Mouse (Mus musculus): Measurements from ENCODE around the gene Olfr62. TPM values are rescaled to one million over a fixed set of nuclear protein-coding genes. Genes with fewer than 3 reads are reported as not detected.

Olfr62 gene
- not detected for polyA plus RNA-seq (2012; fragmentation: generic; extraction: Trizol)

GRCm38 (mm10) chr4:118658652-118659051 lies at the start of gene Olfr62:
Olfr62 (plus strand) TSS chr4:118658952.
- H3K79me2 ChIP-seq (ENCODE audit: control insufficient read depth, insufficient read depth) = no peaks in the 10 kb centered on the region
- H3K4me3 ChIP-seq = no peak within 1 kb of the TSS
- no peak within 1 kb of the TSS for H3ac ChIP-seq (ENCODE audit: control insufficient read depth, insufficient read length)
- H3K4me2 ChIP-seq (ENCODE audit: low read depth) = no peak within 1 kb of the TSS
- H3K27me3 ChIP-seq (ENCODE audit: control insufficient read depth, insufficient read depth, insufficient read length) = no peaks in the 10 kb centered on the region
- no peak for TF ChIP-seq CEBPB (IDR thresholded peaks at IDR 0.05; ENCODE audit: insufficient read depth, poor library complexity, severe bottlenecking)
- no peak for TF ChIP-seq MYOG (IDR thresholded peaks at IDR 0.05; ENCODE audit: control insufficient read depth in 1 of 3, insufficient read depth in 1 of 3, insufficient read length in 2 of 3, low read depth in 2 of 3)
- no peak for TF ChIP-seq SRF (IDR thresholded peaks at IDR 0.05; ENCODE audit: control insufficient read depth, insufficient read length, low read depth)
- no peak for TF ChIP-seq E2F4 (IDR thresholded peaks at IDR 0.05; ENCODE audit: insufficient read depth)
- TF ChIP-seq MYOD1 (IDR thresholded peaks at IDR 0.05; ENCODE audit: control insufficient read depth in 1 of 3, insufficient read length in 2 of 3, low read depth in 2 of 3) = no peak
- TF ChIP-seq REST (IDR thresholded peaks at IDR 0.05; ENCODE audit: insufficient read depth, insufficient read length) = no peak
- TF ChIP-seq TCF12 (IDR thresholded peaks at IDR 0.05; ENCODE audit: insufficient read depth, poor library complexity, severe bottlenecking) = no peak
- no peak for TF ChIP-seq TCF3 (IDR thresholded peaks at IDR 0.05; ENCODE audit: insufficient read length, low read depth)
- no peak for TF ChIP-seq POLR2A (IDR thresholded peaks at IDR 0.05; ENCODE audit: insufficient read length, low read depth)
- no peak for TF ChIP-seq POLR2AphosphoS2 (IDR thresholded peaks at IDR 0.05; ENCODE audit: insufficient read length, low read depth)
- TF ChIP-seq USF1 (IDR thresholded peaks at IDR 0.05; ENCODE audit: low read depth) = no peak
- TF ChIP-seq MAX (IDR thresholded peaks at IDR 0.05; ENCODE audit: low read depth) = no peak
- no peaks in the 10 kb centered on the region for H3K36me3 ChIP-seq (ENCODE audit: control insufficient read depth, insufficient read depth)

GRCm38 (mm10) chr4:118609836-118610235 lies 48.9 kb upstream of the Olfr62 start:
- Histone ChIP-seq H3ac (ENCODE audit: control insufficient read depth, insufficient read length) (no peak overlapping the region), H3K36me3 (ENCODE audit: control insufficient read depth, insufficient read depth) (no peaks in the 10 kb centered on the region), H3K79me2 (ENCODE audit: control insufficient read depth, insufficient read depth) (no peaks in the 10 kb centered on the region), H3K27me3 (ENCODE audit: control insufficient read depth, insufficient read depth, insufficient read length) (peaks cover 74% of the 10 kb centered on the region), H3K4me3 (no peak overlapping the region), H3K4me2 (ENCODE audit: low read depth) (no peak overlapping the region)
- no peak for TF ChIP-seq POLR2A (IDR thresholded peaks at IDR 0.05; ENCODE audit: insufficient read length, low read depth)
- TF ChIP-seq E2F4 (IDR thresholded peaks at IDR 0.05; ENCODE audit: insufficient read depth) = no peak
- no peak for TF ChIP-seq MYOD1 (IDR thresholded peaks at IDR 0.05; ENCODE audit: control insufficient read depth in 1 of 3, insufficient read length in 2 of 3, low read depth in 2 of 3)
- TF ChIP-seq CEBPB (IDR thresholded peaks at IDR 0.05; ENCODE audit: insufficient read depth, poor library complexity, severe bottlenecking) = no peak
- TF ChIP-seq TCF12 (IDR thresholded peaks at IDR 0.05; ENCODE audit: insufficient read depth, poor library complexity, severe bottlenecking) = no peak
- TF ChIP-seq TCF3 (IDR thresholded peaks at IDR 0.05; ENCODE audit: insufficient read length, low read depth) = no peak
- no peak for TF ChIP-seq USF1 (IDR thresholded peaks at IDR 0.05; ENCODE audit: low read depth)
- no peak for TF ChIP-seq POLR2AphosphoS2 (IDR thresholded peaks at IDR 0.05; ENCODE audit: insufficient read length, low read depth)
- TF ChIP-seq REST (IDR thresholded peaks at IDR 0.05; ENCODE audit: insufficient read depth, insufficient read length) = no peak
- TF ChIP-seq SRF (IDR thresholded peaks at IDR 0.05; ENCODE audit: control insufficient read depth, insufficient read length, low read depth) = no peak
- TF ChIP-seq MYOG (IDR thresholded peaks at IDR 0.05; ENCODE audit: control insufficient read depth in 1 of 3, insufficient read depth in 1 of 3, insufficient read length in 2 of 3, low read depth in 2 of 3) = no peak
- no peak for TF ChIP-seq MAX (IDR thresholded peaks at IDR 0.05; ENCODE audit: low read depth)

- Histone ChIP-seq H3ac (ENCODE audit: control insufficient read depth, insufficient read length) (no peak overlapping the region), H3K79me2 (ENCODE audit: control insufficient read depth, insufficient read depth) (no peaks in the 10 kb centered on the region), H3K4me2 (ENCODE audit: low read depth) (no peak overlapping the region), H3K4me3 (no peak overlapping the region), H3K27me3 (ENCODE audit: control insufficient read depth, insufficient read depth, insufficient read length) (peaks cover 59% of the 10 kb centered on the region), H3K36me3 (ENCODE audit: control insufficient read depth, insufficient read depth) (no peaks in the 10 kb centered on the region)
- no peak for TF ChIP-seq REST (IDR thresholded peaks at IDR 0.05; ENCODE audit: insufficient read depth, insufficient read length)
- TF ChIP-seq SRF (IDR thresholded peaks at IDR 0.05; ENCODE audit: control insufficient read depth, insufficient read length, low read depth) = no peak
- TF ChIP-seq MYOD1 (IDR thresholded peaks at IDR 0.05; ENCODE audit: control insufficient read depth in 1 of 3, insufficient read length in 2 of 3, low read depth in 2 of 3) = no peak
- no peak for TF ChIP-seq TCF3 (IDR thresholded peaks at IDR 0.05; ENCODE audit: insufficient read length, low read depth)
- no peak for TF ChIP-seq POLR2AphosphoS2 (IDR thresholded peaks at IDR 0.05; ENCODE audit: insufficient read length, low read depth)
- no peak for TF ChIP-seq E2F4 (IDR thresholded peaks at IDR 0.05; ENCODE audit: insufficient read depth)
- no peak for TF ChIP-seq USF1 (IDR thresholded peaks at IDR 0.05; ENCODE audit: low read depth)
- no peak for TF ChIP-seq TCF12 (IDR thresholded peaks at IDR 0.05; ENCODE audit: insufficient read depth, poor library complexity, severe bottlenecking)
- no peak for TF ChIP-seq MAX (IDR thresholded peaks at IDR 0.05; ENCODE audit: low read depth)
- TF ChIP-seq POLR2A (IDR thresholded peaks at IDR 0.05; ENCODE audit: insufficient read length, low read depth) = no peak
- no peak for TF ChIP-seq CEBPB (IDR thresholded peaks at IDR 0.05; ENCODE audit: insufficient read depth, poor library complexity, severe bottlenecking)
- no peak for TF ChIP-seq MYOG (IDR thresholded peaks at IDR 0.05; ENCODE audit: control insufficient read depth in 1 of 3, insufficient read depth in 1 of 3, insufficient read length in 2 of 3, low read depth in 2 of 3)
Measured at GRCm38 (mm10) chr4:118612619-118613018, 46.1 kb upstream of the Olfr62 start.

- Histone ChIP-seq H3K27me3 (ENCODE audit: control insufficient read depth, insufficient read depth, insufficient read length) (peaks cover 31% of the 10 kb centered on the region), H3K4me3 (no peak overlapping the region)
Measured at GRCm38 (mm10) chr4:118615412-118615811, 43.3 kb upstream of the Olfr62 start.

More at GRCm38 (mm10) chr4:118615412-118615811, 43.3 kb upstream of the Olfr62 start:
- no peak for TF ChIP-seq SRF (IDR thresholded peaks at IDR 0.05; ENCODE audit: control insufficient read depth, insufficient read length, low read depth)
- no peak for TF ChIP-seq TCF3 (IDR thresholded peaks at IDR 0.05; ENCODE audit: insufficient read length, low read depth)
- no peak for TF ChIP-seq POLR2AphosphoS2 (IDR thresholded peaks at IDR 0.05; ENCODE audit: insufficient read length, low read depth)
- TF ChIP-seq CEBPB (IDR thresholded peaks at IDR 0.05; ENCODE audit: insufficient read depth, poor library complexity, severe bottlenecking) = no peak
- no peak for TF ChIP-seq MYOG (IDR thresholded peaks at IDR 0.05; ENCODE audit: control insufficient read depth in 1 of 3, insufficient read depth in 1 of 3, insufficient read length in 2 of 3, low read depth in 2 of 3)
- no peak for TF ChIP-seq E2F4 (IDR thresholded peaks at IDR 0.05; ENCODE audit: insufficient read depth)
- no peak for TF ChIP-seq USF1 (IDR thresholded peaks at IDR 0.05; ENCODE audit: low read depth)
- TF ChIP-seq MAX (IDR thresholded peaks at IDR 0.05; ENCODE audit: low read depth) = no peak
- no peak for TF ChIP-seq MYOD1 (IDR thresholded peaks at IDR 0.05; ENCODE audit: control insufficient read depth in 1 of 3, insufficient read length in 2 of 3, low read depth in 2 of 3)
- TF ChIP-seq TCF12 (IDR thresholded peaks at IDR 0.05; ENCODE audit: insufficient read depth, poor library complexity, severe bottlenecking) = no peak
- TF ChIP-seq POLR2A (IDR thresholded peaks at IDR 0.05; ENCODE audit: insufficient read length, low read depth) = no peak
- H3K4me2 ChIP-seq (ENCODE audit: low read depth) = no peak overlapping the region
- H3ac ChIP-seq (ENCODE audit: control insufficient read depth, insufficient read length) = no peak overlapping the region
- no peaks in the 10 kb centered on the region for H3K36me3 ChIP-seq (ENCODE audit: control insufficient read depth, insufficient read depth)
- no peaks in the 10 kb centered on the region for H3K79me2 ChIP-seq (ENCODE audit: control insufficient read depth, insufficient read depth)

Data from myocyte (in vitro differentiated cells).